Mouse (Mus musculus): ENCODE measurements around the gene Mbnl2. TPM values are rescaled to one million over a fixed set of nuclear protein-coding genes. Genes with fewer than 3 reads are reported as not detected.

Mbnl2 gene
- polyA plus RNA-seq (2021; fragmentation: Nextera tagmentation), result 131 and 158 TPM in 2 replicates
- long read RNA-seq, experiment 1, full-length matches to known transcripts, result 153 of 828 reads
- long read RNA-seq, experiment 1, partial matches to known transcripts, result 181 of 828 reads
- long read RNA-seq, experiment 1, other reads (novel, unspliced or antisense), result 494 of 828 reads
- long read RNA-seq, experiment 2, full-length matches to known transcripts, result 27 of 183 reads
- long read RNA-seq, experiment 2, partial matches to known transcripts, result 33 of 183 reads
- long read RNA-seq, experiment 2, other reads (novel, unspliced or antisense), result 123 of 183 reads

DNA sequence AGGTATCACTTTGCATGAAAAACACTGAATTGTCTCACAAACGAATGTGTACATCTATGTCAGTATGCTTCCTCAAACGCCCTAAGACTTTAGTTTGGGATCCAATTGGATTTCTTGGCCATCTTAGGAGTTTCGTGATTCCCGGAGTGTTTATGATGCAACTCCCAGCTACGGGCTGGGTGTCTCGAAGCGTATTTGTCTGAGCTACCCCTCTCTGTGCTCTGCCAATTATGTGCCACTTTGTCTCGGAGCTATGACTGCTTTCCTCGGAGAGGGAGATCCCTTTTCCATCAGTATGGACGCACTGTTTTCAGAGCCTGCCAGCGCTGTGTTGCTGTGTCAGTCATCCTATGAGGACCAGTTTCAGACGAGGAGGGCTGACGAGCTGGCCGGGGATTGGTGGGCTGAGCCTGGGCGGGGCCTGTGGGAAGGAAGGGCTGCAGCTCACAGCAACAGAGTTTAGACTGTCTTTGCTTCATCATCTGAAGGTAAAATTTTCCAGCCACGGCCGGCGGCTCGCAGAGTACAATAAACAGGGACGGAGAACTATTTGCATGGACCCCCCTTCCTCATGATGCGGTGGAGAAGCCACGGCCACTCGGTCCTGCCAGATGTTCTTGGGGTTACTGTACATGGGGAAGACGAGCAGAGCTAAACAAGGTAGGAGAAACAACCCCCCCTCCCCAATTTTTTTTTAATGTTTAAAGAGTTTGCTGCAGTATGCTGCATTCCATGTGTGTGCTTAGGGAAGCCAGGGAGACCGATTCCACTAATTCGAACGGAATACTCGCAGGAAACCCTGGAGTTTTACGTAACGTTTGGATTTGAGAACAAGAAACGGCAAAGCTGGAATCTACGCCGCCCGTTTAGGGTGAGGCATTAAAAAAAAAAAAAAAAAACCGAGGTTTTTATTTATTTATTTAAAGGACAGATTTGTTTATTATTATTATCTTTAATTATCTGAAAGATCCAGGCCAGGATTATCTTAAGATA is at the start of gene Mbnl2:
Gene Mbnl2, plus strand, starts transcription at position 424 of the 993 bp plus-strand sequence.

DNA sequence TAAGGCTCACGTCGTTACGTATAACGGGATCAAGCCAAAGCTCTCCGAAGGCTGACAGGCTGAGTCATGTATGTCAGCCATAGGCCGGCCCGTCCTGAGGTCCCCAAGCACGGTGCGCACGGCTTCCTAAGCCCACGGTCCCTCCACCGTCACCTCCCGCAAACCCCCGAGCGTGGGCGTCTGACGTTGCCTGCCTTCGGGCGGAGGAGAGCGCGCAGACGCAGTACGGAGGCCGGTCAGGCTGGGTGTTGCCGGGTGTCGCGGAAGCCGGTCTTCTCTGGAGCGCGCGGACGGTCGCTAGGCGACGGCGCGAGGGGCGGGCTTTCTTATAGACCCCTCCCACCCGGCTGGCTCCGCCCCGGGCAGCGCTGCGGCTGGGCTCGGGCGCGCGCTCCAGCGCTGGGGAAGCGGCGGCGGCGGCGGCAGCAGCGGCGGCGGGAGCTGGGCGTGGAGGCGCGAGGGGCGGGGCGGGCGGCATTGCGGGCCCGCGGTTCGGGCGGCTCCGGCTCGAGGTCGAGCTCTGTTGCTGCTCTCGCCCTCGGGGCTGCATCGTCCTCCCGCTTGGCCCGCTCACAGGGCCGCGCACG is 202.6 kb downstream of the Mbnl2 start, which contains the start of gene Rap2a:
Gene Rap2a, plus strand, starts transcription at position 463 of the 587 bp plus-strand sequence.

Other genes with a start within 250 kb of the Mbnl2 start
- 0.06 TPM in 1 of 2 replicates, not detected in the other for gene Oxgr1, start 233.2 kb upstream of the Mbnl2 start, polyA plus RNA-seq (2021; fragmentation: Nextera tagmentation)
- 13.3 and 13.7 TPM in 2 replicates for gene Rap2a, start 202.8 kb downstream of the Mbnl2 start, polyA plus RNA-seq (2021; fragmentation: Nextera tagmentation)

Measured in left cerebral cortex, adult 6 months (tissue).